Mouse (Mus musculus) macrophage (primary cell): ENCODE data around the gene Tlr5. TPM values are rescaled to one million over a fixed set of nuclear protein-coding genes. Genes with fewer than 3 reads are reported as not detected.

Source experiments
- H3K27ac ChIP-seq: fragments of 350-480 bp; formaldehyde crosslinking; 2 replicates; pipeline ENCODE4 v1.9.0; 2021
- H3K36me3 ChIP-seq: fragments of 350-480 bp; formaldehyde crosslinking; 2 replicates; pipeline ENCODE4 v1.9.0; 2021; ENCODE audit errors: inconsistent target
- H3K4me3 ChIP-seq: fragments of 350-480 bp; formaldehyde crosslinking; 2 replicates; pipeline ENCODE4 v1.9.0; 2021; ENCODE audit errors: inconsistent target
- H3K79me2 ChIP-seq: fragments of 350-480 bp; formaldehyde crosslinking; 2 replicates; pipeline ENCODE4 v1.9.0; 2021; ENCODE audit errors: inconsistent target
- WGBS: methylation state at CpG from one replicate; pipeline ENCODE4 v1.1.7; 2026; ENCODE audit warnings: inconsistent platforms; ENCODE audit not compliant: missing documents; 5-methylcytosine and 5-hydroxymethylcytosine counted together
- polyA plus RNA-seq: library from polyadenylated mRNA; stranded (reverse); fragments of 250-400 nt; gene quantifications from 3 replicates; pipeline ENCODE4 v1.2.4, GENCODE M21; 2018; ENCODE audit warnings: inconsistent platforms

Gene Tlr5
- polyA plus RNA-seq, 1 experiment from 2014 or later: 2.0 TPM

GRCm38 (mm10) chr1:182990092-182990762, 35.6 kb downstream of the Tlr5 start:
- WGBS: 84% methylated on average over 14 of the region's 14 CpGs
- no peak overlapping the region for H3K4me3 ChIP-seq

GRCm38 (mm10) chr1:182991002-182991778, 36.6 kb downstream of the Tlr5 start:
- 24% methylated on average over 7 of the region's 7 CpGs for WGBS
- Histone ChIP-seq H3K27ac (no peak overlapping the region), H3K79me2 (no peaks in the 10 kb centered on the region), H3K36me3 (no peaks in the 10 kb centered on the region), H3K4me3 (no peak overlapping the region)

More at GRCm38 (mm10) chr1:182990092-182990762, 35.6 kb downstream of the Tlr5 start:
- no peaks in the 10 kb centered on the region for H3K36me3 ChIP-seq
- H3K27ac ChIP-seq: no peak overlapping the region
- H3K79me2 ChIP-seq: no peaks in the 10 kb centered on the region

Other genes with a start within 250 kb of the Tlr5 start
- gene Ccdc185, start 205.6 kb upstream of the Tlr5 start, polyA plus RNA-seq: not detected in 3 replicates
- gene Susd4, start 190.9 kb upstream of the Tlr5 start, polyA plus RNA-seq: not detected in 3 replicates